Mouse (Mus musculus): Measurements from ENCODE around the gene Cyth2.

- TF ChIP-seq GATA1 (IDR thresholded peaks at IDR 0.05; ENCODE audit: low read length), result no peak
- no peak for TF ChIP-seq TAL1 (IDR thresholded peaks at IDR 0.05; ENCODE audit: low read length)
Observed at GRCm38 (mm10) chr7:45819843-45820242, 5.5 kb upstream of the Cyth2 start.
